Mouse (Mus musculus) hindbrain, embryonic 15.5 days (tissue): ENCODE data around the gene Wasf1. TPM values are rescaled to one million over a fixed set of nuclear protein-coding genes. Genes with fewer than 3 reads are reported as not detected.

Experiments
- ATAC-seq: fragments of 200-750 bp; cut with Nextera tagmentation; 2 replicates; pipeline ENCODE4 v1.8.0; 2017; ENCODE audit warnings: low read depth, moderate number of reproducible peaks, moderate TSS enrichment; ENCODE audit not compliant: low FRiP score
- H3K27ac ChIP-seq: fragments of 300-500 bp; sonication (generic); replicated peaks from 2 replicates; pipeline ENCODE4 v1.5.1; 2015; ENCODE audit warnings: mild to moderate bottlenecking, inconsistent platforms
- H3K27me3 ChIP-seq: fragments of 300-500 bp; sonication (generic); 2 replicates; pipeline ENCODE4 v1.6.1; 2015; ENCODE audit warnings: control low read depth, inconsistent platforms
- H3K36me3 ChIP-seq: fragments of 300-500 bp; sonication (generic); 2 replicates; pipeline ENCODE4 v1.6.1; 2015; ENCODE audit warnings: control low read depth, inconsistent platforms
- H3K4me1 ChIP-seq: fragments of 300-500 bp; sonication (generic); replicated peaks from 2 replicates; pipeline ENCODE4 v1.6.1; 2015; ENCODE audit warnings: control low read depth, inconsistent platforms
- H3K4me2 ChIP-seq: fragments of 300-500 bp; sonication (generic); 2 replicates; pipeline ENCODE4 v1.6.1; 2015; ENCODE audit warnings: moderate library complexity, mild to moderate bottlenecking, inconsistent platforms
- H3K4me3 ChIP-seq: fragments of 300-500 bp; sonication (generic); 2 replicates; pipeline ENCODE4 v1.5.1; 2015; ENCODE audit warnings: mild to moderate bottlenecking, inconsistent platforms
- H3K9ac ChIP-seq: fragments of 300-500 bp; sonication (generic); 2 replicates; pipeline ENCODE4 v1.6.1; 2015; ENCODE audit warnings: inconsistent platforms
- H3K9me3 ChIP-seq: fragments of 300-500 bp; sonication (generic); 2 replicates; pipeline ENCODE4 v1.6.1; 2016; ENCODE audit warnings: control low read depth, inconsistent platforms
- WGBS: fragments of 180-500 bp; shearing (Covaris S2); methylation state at CpG from one replicate; pipeline ENCODE4 v1.1.7; 2015; 5-methylcytosine and 5-hydroxymethylcytosine counted together
- polyA plus RNA-seq: library from polyadenylated mRNA; unstranded; fragments of >200 nt; fragmentation: Nextera tagmentation; extraction: Ambion mirVana; gene quantifications from 2 replicates; pipeline ENCODE4 v1.2.1, GENCODE M21; 2015

Wasf1 gene
- polyA plus RNA-seq, 1 experiment from 2014 or later, result 122 TPM

GRCm38 (mm10) chr10:40985350-40985749 is 102.1 kb downstream of the Wasf1 start:
- H3K9me3 ChIP-seq, result no peaks in the 10 kb centered on the region
- H3K9ac ChIP-seq, result no peak overlapping the region
- no peak overlapping the region for H3K27ac ChIP-seq
- ATAC-seq, result peak; percentile 88
- H3K27me3 ChIP-seq, result no peaks in the 10 kb centered on the region
- H3K36me3 ChIP-seq, result no peaks in the 10 kb centered on the region
- no peak overlapping the region for H3K4me3 ChIP-seq
- WGBS, result 21% methylated on average over 8 of the region's 13 CpGs
- peaks cover 3% of the 10 kb centered on the region; the same call in 1 of the 2 replicates for H3K4me1 ChIP-seq
- peak overlapping the region; percentile 36 for H3K4me2 ChIP-seq

Other genes starting within 250 kb of the Wasf1 start
- 0.51 and 0.60 TPM in 2 replicates for gene Mettl24, start 200.2 kb upstream of the Wasf1 start, polyA plus RNA-seq
- 22.4 and 22.6 TPM in 2 replicates for gene Cdc40, start 164 bp upstream of the Wasf1 start, polyA plus RNA-seq
- gene Gpr6, start 188.8 kb downstream of the Wasf1 start, polyA plus RNA-seq, result 1.1 and 1.8 TPM in 2 replicates